Comparison of ENCODE assay signal across 23 mouse cellular contexts in genomic region chr11:94828966-94829365, GRCm38 (mm10). TPM values are rescaled to one million over a fixed set of nuclear protein-coding genes. Genes with fewer than 3 reads are reported as not detected.
"Had no signal": no experiment of that assay in that cellular context is flagged by ENCODE, and none has a peak within 500 bp of the region (broad histone marks: within the 10 kb centered on the region; RNA-seq: fewer than 3 reads in every experiment).

No protein-coding gene starts in this region.

- H3K4me2 ChIP-seq: intestine, embryonic 15.5 days; liver, embryonic 12.5 days; liver, embryonic 15.5 days; lung, embryonic 15.5 days; midbrain, embryonic 11.5 days had no signal

- H3K9ac ChIP-seq: intestine, embryonic 15.5 days; liver, embryonic 12.5 days; liver, embryonic 15.5 days; lung, embryonic 15.5 days had no signal

- ATAC-seq: intestine, embryonic 15.5 days; liver, embryonic 12.5 days had no signal

- H3K9me3 ChIP-seq: intestine, embryonic 15.5 days; liver, embryonic 12.5 days; liver, embryonic 15.5 days; lung, embryonic 15.5 days had no signal

- H3K27me3 ChIP-seq: intestine, embryonic 15.5 days; liver, embryonic 12.5 days; liver, embryonic 15.5 days; lung, embryonic 15.5 days had no signal

- H3K4me1 ChIP-seq: intestine, embryonic 15.5 days; liver, embryonic 12.5 days; liver, embryonic 15.5 days; lung, embryonic 15.5 days had no signal

- DNase-seq: layer of hippocampus, postnatal 36 days; lung, adult 18-20 months; lung, postnatal 10 days; lung, postnatal 4 days; midbrain, embryonic 14.5 days; thymus, adult 2 months; thymus, postnatal 14 days; thymus, postnatal 4 days had no signal

- H3K27ac ChIP-seq: intestine, embryonic 15.5 days; kidney, postnatal 0 days; left cerebral cortex, adult 2 months; liver, embryonic 12.5 days; liver, embryonic 15.5 days; lung, embryonic 15.5 days; stomach, postnatal 0 days had no signal

- H3K36me3 ChIP-seq: intestine, embryonic 15.5 days; liver, embryonic 12.5 days; liver, embryonic 15.5 days; lung, embryonic 15.5 days had no signal

- H3K4me3 ChIP-seq: intestine, embryonic 15.5 days; left cerebral cortex, adult 2 months; liver, embryonic 12.5 days; liver, embryonic 15.5 days; lung, embryonic 15.5 days had no signal

RNA-seq across cellular contexts. Expression of gene Tmem92, which starts 46.5 kb away (rescaled TPM):
- polyA plus RNA-seq: kidney, postnatal 0 days; limb, embryonic 11.5 days; limb, embryonic 14.5 days; liver, embryonic 12.5 days; liver, embryonic 15.5 days; lung, embryonic 15.5 days; midbrain, embryonic 11.5 days; midbrain, embryonic 14.5 days; midbrain, postnatal 0 days; neural tube, embryonic 11.5 days; neural tube, embryonic 14.5 days; spleen, adult 2 months; stomach, embryonic 14.5 days; stomach, postnatal 0 days had no signal
